Mouse (Mus musculus) C2C12 (cell line): Measurements from ENCODE around the gene Qpct. TPM values are rescaled to one million over a fixed set of nuclear protein-coding genes. Genes with fewer than 3 reads are reported as not detected.
"Not testable (repeated sequence)": the region's sequence is repeated elsewhere in the genome, so short reads cannot be mapped to it uniquely, and the experiment has no call there.

Source experiments
- H3K27me3 ChIP-seq: one replicate; pipeline ENCODE4 v1.6.1; 2011; ENCODE audit not compliant: control insufficient read depth, insufficient read depth, insufficient read length
- H3K36me3 ChIP-seq: one replicate; pipeline ENCODE4 v1.6.1; 2011; ENCODE audit not compliant: control insufficient read depth, insufficient read depth
- H3K4me3 ChIP-seq: one replicate; pipeline ENCODE4 v1.5.1; 2011; ENCODE audit warnings: mild to moderate bottlenecking, control low read depth; ENCODE audit not compliant: poor library complexity, insufficient read depth, severe bottlenecking
- H3K79me2 ChIP-seq: one replicate; pipeline ENCODE4 v1.6.1; 2011; ENCODE audit not compliant: control insufficient read depth, insufficient read depth
- H3K79me3 ChIP-seq: one replicate; pipeline ENCODE4 v1.6.1; 2011; ENCODE audit warnings: low read depth, control low read depth
- H3ac ChIP-seq: one replicate; pipeline ENCODE3; 2011; ENCODE audit warnings: low read depth; ENCODE audit not compliant: control insufficient read depth, insufficient read length
- CEBPB ChIP-seq: IDR thresholded peaks from one replicate; pipeline ENCODE4 v1.6.1; 2011; ENCODE audit warnings: low read depth, mild to moderate bottlenecking, control low read depth, moderate library complexity
- CTCF ChIP-seq: IDR thresholded peaks from one replicate; pipeline ENCODE4 v1.5.1; 2011; ENCODE audit not compliant: control insufficient read depth, insufficient read depth, insufficient read length
- FOSL1 ChIP-seq: IDR thresholded peaks from one replicate; pipeline ENCODE4 v1.8.0; 2011; ENCODE audit warnings: mild to moderate bottlenecking, low read length; ENCODE audit not compliant: poor library complexity, insufficient read depth, severe bottlenecking
- MAX ChIP-seq: IDR thresholded peaks from one replicate; pipeline ENCODE4 v1.6.1; 2011; ENCODE audit warnings: mild to moderate bottlenecking, control low read depth
- MYOD1 ChIP-seq: IDR thresholded peaks from one replicate; pipeline ENCODE4 v1.6.1; 2011; ENCODE audit warnings: low read depth; ENCODE audit not compliant: control insufficient read depth, insufficient read length
- MYOG ChIP-seq: IDR thresholded peaks from one replicate; pipeline ENCODE4 v1.6.1; 2011; ENCODE audit not compliant: control insufficient read depth, insufficient read length; ENCODE audit errors: extremely low read depth
- USF1 ChIP-seq: IDR thresholded peaks from one replicate; pipeline ENCODE4 v1.6.1; 2011; ENCODE audit warnings: low read depth, mild to moderate bottlenecking, control low read depth, moderate library complexity
- polyA plus RNA-seq: library from polyadenylated mRNA; unstranded; fragments of >200 nt; fragmentation: generic; extraction: Trizol; gene quantifications from one replicate; pipeline ENCODE4 v1.2.1, GENCODE M21; 2012; ENCODE audit warnings: missing spikeins

Qpct gene
- polyA plus RNA-seq, 1 experiment = 0.71 TPM

- no peak overlapping the region for H3K4me3 ChIP-seq
- H3K79me3 ChIP-seq = no peaks in the 10 kb centered on the region
- no peaks in the 10 kb centered on the region for H3K36me3 ChIP-seq
- no peaks in the 10 kb centered on the region for H3K27me3 ChIP-seq
- H3K79me2 ChIP-seq = no peaks in the 10 kb centered on the region
- TF ChIP-seq MYOD1 (no peak), MYOG (no peak), MAX (peak; percentile 24), FOSL1 (no peak), CTCF (no peak), USF1 (no peak), CEBPB (no peak)
- H3ac ChIP-seq = no peak overlapping the region
Observed at GRCm38 (mm10) chr17:79099866-79100265, 48.2 kb downstream of the Qpct start.

GRCm38 (mm10) chr17:79108238-79108637 is 56.5 kb downstream of the Qpct start:
- H3K4me3 ChIP-seq = no peak overlapping the region
- no peaks in the 10 kb centered on the region for H3K79me3 ChIP-seq
- H3K36me3 ChIP-seq = no peaks in the 10 kb centered on the region
- H3K27me3 ChIP-seq = no peaks in the 10 kb centered on the region
- TF ChIP-seq FOSL1 (no peak), USF1 (no peak), MYOD1 (no peak), CEBPB (no peak), MAX (no peak), CTCF (no peak)
- no peak overlapping the region for H3ac ChIP-seq
- no peaks in the 10 kb centered on the region for H3K79me2 ChIP-seq

- Histone ChIP-seq H3K27me3 (no peaks in the 10 kb centered on the region), H3K36me3 (no peaks in the 10 kb centered on the region), H3K4me3 (no peak overlapping the region), H3K79me3 (no peaks in the 10 kb centered on the region), H3K79me2 (no peaks in the 10 kb centered on the region), H3ac (no peak overlapping the region)
- TF ChIP-seq MAX = no peak
- TF ChIP-seq CEBPB = no peak
- TF ChIP-seq MYOG = no peak
- TF ChIP-seq USF1 = no peak
- TF ChIP-seq MYOD1 = no peak
- TF ChIP-seq CTCF = no peak
- TF ChIP-seq FOSL1 = no peak
Observed at GRCm38 (mm10) chr17:79109576-79109975, 57.9 kb downstream of the Qpct start.

- TF ChIP-seq CEBPB (no peak), MYOD1 (no peak), USF1 (no peak), MYOG (no peak), CTCF (peak; percentile 71), MAX (no peak)
- H3K27me3 ChIP-seq = no peaks in the 10 kb centered on the region
- H3ac ChIP-seq = no peak overlapping the region
- no peaks in the 10 kb centered on the region for H3K79me3 ChIP-seq
- H3K79me2 ChIP-seq = no peaks in the 10 kb centered on the region
- H3K4me3 ChIP-seq = no peak overlapping the region
- no peaks in the 10 kb centered on the region for H3K36me3 ChIP-seq
Observed at GRCm38 (mm10) chr17:79110936-79111348, 59.2 kb downstream of the Qpct start.

- not testable (repeated sequence) for H3ac ChIP-seq, H3K4me3 ChIP-seq, H3K36me3 ChIP-seq, H3K27me3 ChIP-seq, H3K79me2 ChIP-seq, H3K79me3 ChIP-seq
Observed at GRCm38 (mm10) chr17:79115248-79115647, 63.5 kb downstream of the Qpct start.

- no peak overlapping the region for H3K4me3 ChIP-seq
- no peaks in the 10 kb centered on the region for H3K79me2 ChIP-seq
- H3ac ChIP-seq = no peak overlapping the region
- no peak for TF ChIP-seq CEBPB
- TF ChIP-seq MYOG = no peak
- no peak for TF ChIP-seq USF1
- TF ChIP-seq CTCF = no peak
- no peak for TF ChIP-seq MAX
- TF ChIP-seq MYOD1 = no peak
- no peak for TF ChIP-seq FOSL1
- H3K27me3 ChIP-seq = no peaks in the 10 kb centered on the region
- no peaks in the 10 kb centered on the region for H3K36me3 ChIP-seq
- no peaks in the 10 kb centered on the region for H3K79me3 ChIP-seq
Observed at GRCm38 (mm10) chr17:79119066-79119465, 67.4 kb downstream of the Qpct start.

GRCm38 (mm10) chr17:79120269-79120668 is 68.6 kb downstream of the Qpct start:
- Histone ChIP-seq H3K79me2 (no peaks in the 10 kb centered on the region), H3K36me3 (no peaks in the 10 kb centered on the region), H3K79me3 (no peaks in the 10 kb centered on the region)

More at GRCm38 (mm10) chr17:79120269-79120668, 68.6 kb downstream of the Qpct start:
- Histone ChIP-seq H3K4me3 (no peak overlapping the region), H3K27me3 (no peaks in the 10 kb centered on the region), H3ac (no peak overlapping the region)
- TF ChIP-seq MAX (no peak), MYOG (no peak), USF1 (no peak), MYOD1 (no peak), CTCF (no peak), CEBPB (no peak)
